Mouse (Mus musculus): Measurements from ENCODE around the gene Pde1a. TPM values are rescaled to one million over a fixed set of nuclear protein-coding genes. Genes with fewer than 3 reads are reported as not detected.

Pde1a gene
- polyA plus RNA-seq, 1 experiment from 2014 or later, result 37.5 TPM

GRCm38 (mm10) chr2:80079618-80080017, 49.6 kb downstream of the Pde1a start:
- no peaks in the 10 kb centered on the region for H3K4me1 ChIP-seq (replicated peaks; ENCODE audit: insufficient read depth, low read length)
- no peak overlapping the region for H3K4me2 ChIP-seq (ENCODE audit: low read length)
- DNase-seq (ENCODE audit: low spot score), result no peak
- no peak for ATAC-seq (replicated peaks; ENCODE audit: low FRiP score, low read depth)
- no peak overlapping the region for H3K4me3 ChIP-seq (replicated peaks; ENCODE audit: low read depth, low read length)
- no peaks in the 10 kb centered on the region for H3K9me3 ChIP-seq (replicated peaks; ENCODE audit: low read length)
- no peak overlapping the region for H3K27ac ChIP-seq
- TF ChIP-seq CTCF (IDR thresholded peaks at IDR 0.05; ENCODE audit: low read depth), result no peak
- no peak overlapping the region for H3K9ac ChIP-seq (ENCODE audit: low read depth, low read length)
- H3K36me3 ChIP-seq (ENCODE audit: insufficient read depth, low read length), result no peaks in the 10 kb centered on the region
- H3K27me3 ChIP-seq (ENCODE audit: insufficient read depth, low read length), result no peaks in the 10 kb centered on the region
- WGBS, result 90% methylated on average over 4 of the region's 4 CpGs

- Histone ChIP-seq H3K4me3 (replicated peaks; ENCODE audit: low read depth, low read length) (no peak overlapping the region), H3K4me1 (replicated peaks; ENCODE audit: insufficient read depth, low read length) (no peaks in the 10 kb centered on the region), H3K9ac (ENCODE audit: low read depth, low read length) (no peak overlapping the region), H3K4me2 (ENCODE audit: low read length) (no peak overlapping the region), H3K9me3 (replicated peaks; ENCODE audit: low read length) (no peaks in the 10 kb centered on the region), H3K36me3 (ENCODE audit: insufficient read depth, low read length) (no peaks in the 10 kb centered on the region), H3K27me3 (ENCODE audit: insufficient read depth, low read length) (no peaks in the 10 kb centered on the region), H3K27ac (no peak overlapping the region)
- 76% methylated on average over 4 of the region's 4 CpGs for WGBS
- no peak for ATAC-seq (replicated peaks; ENCODE audit: low FRiP score, low read depth)
- no peak for DNase-seq (ENCODE audit: low spot score)
- TF ChIP-seq CTCF (IDR thresholded peaks at IDR 0.05; ENCODE audit: low read depth), result no peak
These were observed 52.9 kb downstream of the Pde1a start for GRCm38 (mm10) chr2:80076323-80076722.

GRCm38 (mm10) chr2:80074531-80074930, 54.7 kb downstream of the Pde1a start:
- Histone ChIP-seq H3K36me3 (ENCODE audit: insufficient read depth, low read length) (no peaks in the 10 kb centered on the region), H3K9me3 (replicated peaks; ENCODE audit: low read length) (no peaks in the 10 kb centered on the region), H3K4me2 (ENCODE audit: low read length) (no peak overlapping the region), H3K4me1 (replicated peaks; ENCODE audit: insufficient read depth, low read length) (no peaks in the 10 kb centered on the region), H3K27ac (no peak overlapping the region), H3K9ac (ENCODE audit: low read depth, low read length) (no peak overlapping the region), H3K27me3 (ENCODE audit: insufficient read depth, low read length) (no peaks in the 10 kb centered on the region), H3K4me3 (replicated peaks; ENCODE audit: low read depth, low read length) (no peak overlapping the region)
- DNase-seq (ENCODE audit: low spot score) (peak; percentile 21), ATAC-seq (replicated peaks; ENCODE audit: low FRiP score, low read depth) (peak; percentile 65; the same call in 1 of the 2 replicates)
- 50% methylated on average over 2 of the region's 2 CpGs for WGBS
- no peak for TF ChIP-seq CTCF (IDR thresholded peaks at IDR 0.05; ENCODE audit: low read depth)

GRCm38 (mm10) chr2:80074046-80074445, 55.2 kb downstream of the Pde1a start:
- Histone ChIP-seq H3K4me2 (ENCODE audit: low read length) (no peak overlapping the region), H3K9ac (ENCODE audit: low read depth, low read length) (no peak overlapping the region), H3K4me3 (replicated peaks; ENCODE audit: low read depth, low read length) (no peak overlapping the region), H3K4me1 (replicated peaks; ENCODE audit: insufficient read depth, low read length) (no peaks in the 10 kb centered on the region), H3K36me3 (ENCODE audit: insufficient read depth, low read length) (no peaks in the 10 kb centered on the region), H3K9me3 (replicated peaks; ENCODE audit: low read length) (no peaks in the 10 kb centered on the region), H3K27me3 (ENCODE audit: insufficient read depth, low read length) (no peaks in the 10 kb centered on the region), H3K27ac (no peak overlapping the region)
- WGBS, result 64% methylated on average over 5 of the region's 5 CpGs
- ATAC-seq (replicated peaks; ENCODE audit: low FRiP score, low read depth) (no peak), DNase-seq (ENCODE audit: low spot score) (no peak)
- no peak for TF ChIP-seq CTCF (IDR thresholded peaks at IDR 0.05; ENCODE audit: low read depth)

GRCm38 (mm10) chr2:80073426-80073825, 55.8 kb downstream of the Pde1a start:
- ATAC-seq (replicated peaks; ENCODE audit: low FRiP score, low read depth) (no peak), DNase-seq (ENCODE audit: low spot score) (no peak)
- Histone ChIP-seq H3K4me2 (ENCODE audit: low read length) (no peak overlapping the region), H3K27me3 (ENCODE audit: insufficient read depth, low read length) (no peaks in the 10 kb centered on the region), H3K36me3 (ENCODE audit: insufficient read depth, low read length) (no peaks in the 10 kb centered on the region), H3K9me3 (replicated peaks; ENCODE audit: low read length) (no peaks in the 10 kb centered on the region), H3K27ac (no peak overlapping the region), H3K9ac (ENCODE audit: low read depth, low read length) (no peak overlapping the region), H3K4me1 (replicated peaks; ENCODE audit: insufficient read depth, low read length) (no peaks in the 10 kb centered on the region), H3K4me3 (replicated peaks; ENCODE audit: low read depth, low read length) (no peak overlapping the region)
- WGBS, result 87% methylated on average over 2 of the region's 2 CpGs
- no peak for TF ChIP-seq CTCF (IDR thresholded peaks at IDR 0.05; ENCODE audit: low read depth)

- Histone ChIP-seq H3K27me3 (ENCODE audit: insufficient read depth, low read length) (no peaks in the 10 kb centered on the region), H3K27ac (no peak overlapping the region), H3K4me3 (replicated peaks; ENCODE audit: low read depth, low read length) (no peak overlapping the region), H3K4me2 (ENCODE audit: low read length) (no peak overlapping the region), H3K9me3 (replicated peaks; ENCODE audit: low read length) (no peaks in the 10 kb centered on the region), H3K4me1 (replicated peaks; ENCODE audit: insufficient read depth, low read length) (no peaks in the 10 kb centered on the region), H3K9ac (ENCODE audit: low read depth, low read length) (no peak overlapping the region), H3K36me3 (ENCODE audit: insufficient read depth, low read length) (no peaks in the 10 kb centered on the region)
- DNase-seq (ENCODE audit: low spot score) (no peak), ATAC-seq (replicated peaks; ENCODE audit: low FRiP score, low read depth) (no peak)
- TF ChIP-seq CTCF (IDR thresholded peaks at IDR 0.05; ENCODE audit: low read depth), result no peak
- 60% methylated on average over 3 of the region's 3 CpGs for WGBS
These were observed 59.5 kb downstream of the Pde1a start for GRCm38 (mm10) chr2:80069745-80070144.

- Histone ChIP-seq H3K9ac (ENCODE audit: low read depth, low read length) (no peak overlapping the region), H3K9me3 (replicated peaks; ENCODE audit: low read length) (no peaks in the 10 kb centered on the region), H3K36me3 (ENCODE audit: insufficient read depth, low read length) (no peaks in the 10 kb centered on the region), H3K27ac (no peak overlapping the region), H3K4me2 (ENCODE audit: low read length) (no peak overlapping the region), H3K27me3 (ENCODE audit: insufficient read depth, low read length) (no peaks in the 10 kb centered on the region), H3K4me3 (replicated peaks; ENCODE audit: low read depth, low read length) (no peak overlapping the region), H3K4me1 (replicated peaks; ENCODE audit: insufficient read depth, low read length) (no peaks in the 10 kb centered on the region)
- no peak for DNase-seq (ENCODE audit: low spot score)
- TF ChIP-seq CTCF (IDR thresholded peaks at IDR 0.05; ENCODE audit: low read depth), result no peak
- WGBS, result 86% methylated on average over 4 of the region's 4 CpGs
- no peak for ATAC-seq (replicated peaks; ENCODE audit: low FRiP score, low read depth)
These were observed 62.8 kb downstream of the Pde1a start for GRCm38 (mm10) chr2:80066449-80066848.

All from kidney, postnatal 0 days (tissue).